Mouse (Mus musculus): ENCODE results near the gene Kcng1.

Gene Kcng1

GRCm38 (mm10) chr2:168281582-168281981 lies at the start of gene Kcng1:
Gene Kcng1 (minus strand): TSS chr2:168281736.
- no peak for DNase-seq (ENCODE audit: low spot score)

- no peak for DNase-seq (ENCODE audit: low spot score)
Observed at GRCm38 (mm10) chr2:168330421-168331070, 49.0 kb upstream of the Kcng1 start.

GRCm38 (mm10) chr2:168321716-168322374 lies 40.3 kb upstream of the Kcng1 start:
- DNase-seq (ENCODE audit: low spot score): no peak

GRCm38 (mm10) chr2:168320388-168321182 lies 39.0 kb upstream of the Kcng1 start:
- no peak for DNase-seq (ENCODE audit: low spot score)

- DNase-seq (ENCODE audit: low spot score): no peak
Observed at GRCm38 (mm10) chr2:168314646-168315446, 33.3 kb upstream of the Kcng1 start.

GRCm38 (mm10) chr2:168312504-168312903 lies 31.0 kb upstream of the Kcng1 start:
- no peak for DNase-seq (ENCODE audit: low spot score)

- no peak for DNase-seq (ENCODE audit: low spot score)
Observed at GRCm38 (mm10) chr2:168311006-168311405, 29.5 kb upstream of the Kcng1 start.

- no peak for DNase-seq (ENCODE audit: low spot score)
Observed at GRCm38 (mm10) chr2:168308916-168309315, 27.4 kb upstream of the Kcng1 start.

- DNase-seq (ENCODE audit: low spot score): no peak
Observed at GRCm38 (mm10) chr2:168299650-168300049, 18.1 kb upstream of the Kcng1 start.

- DNase-seq (ENCODE audit: low spot score): no peak
Observed at GRCm38 (mm10) chr2:168296530-168296929, 15.0 kb upstream of the Kcng1 start.

- DNase-seq (ENCODE audit: low spot score): no peak
Observed at GRCm38 (mm10) chr2:168292521-168292920, 11.0 kb upstream of the Kcng1 start.

- DNase-seq (ENCODE audit: low spot score): no peak
Observed at GRCm38 (mm10) chr2:168292041-168292440, 10.5 kb upstream of the Kcng1 start.

GRCm38 (mm10) chr2:168289851-168290250 lies 8.3 kb upstream of the Kcng1 start:
- DNase-seq (ENCODE audit: low spot score): no peak

- DNase-seq (ENCODE audit: low spot score): no peak
Observed at GRCm38 (mm10) chr2:168289016-168289415, 7.5 kb upstream of the Kcng1 start.

- DNase-seq (ENCODE audit: low spot score): no peak
Observed at GRCm38 (mm10) chr2:168286987-168287386, 5.5 kb upstream of the Kcng1 start.

GRCm38 (mm10) chr2:168285143-168285542 lies 3.6 kb upstream of the Kcng1 start:
- DNase-seq (ENCODE audit: low spot score): no peak

- DNase-seq (ENCODE audit: low spot score): peak; percentile 22
Observed at GRCm38 (mm10) chr2:168280729-168281581, 581 bp downstream of the Kcng1 start.

- peak; percentile 66 for DNase-seq (ENCODE audit: low spot score)
Observed at GRCm38 (mm10) chr2:168274374-168274935, 7.1 kb downstream of the Kcng1 start.

- DNase-seq (ENCODE audit: low spot score): no peak
Observed at GRCm38 (mm10) chr2:168273387-168273786, 8.1 kb downstream of the Kcng1 start.

- no peak for DNase-seq (ENCODE audit: low spot score)
Observed at GRCm38 (mm10) chr2:168268033-168268432, 13.5 kb downstream of the Kcng1 start.

GRCm38 (mm10) chr2:168260900-168261299 lies 20.6 kb downstream of the Kcng1 start:
- no peak for DNase-seq (ENCODE audit: low spot score)
